Mouse (Mus musculus): Measurements from ENCODE around the gene Slc7a5.

Gene Slc7a5

GRCm38 (mm10) chr8:121906542-121907512 is 667 bp downstream of the Slc7a5 start:
- peak; percentile 45 for DNase-seq (ENCODE audit: low spot score)

GRCm38 (mm10) chr8:121905864-121906263 is 1.6 kb downstream of the Slc7a5 start:
- DNase-seq (ENCODE audit: low spot score): no peak

GRCm38 (mm10) chr8:121905420-121905819 is 2.1 kb downstream of the Slc7a5 start:
- DNase-seq (ENCODE audit: low spot score): no peak

GRCm38 (mm10) chr8:121904999-121905398 is 2.5 kb downstream of the Slc7a5 start:
- no peak for DNase-seq (ENCODE audit: low spot score)

- DNase-seq (ENCODE audit: low spot score): no peak
Measured at GRCm38 (mm10) chr8:121903977-121904376, 3.5 kb downstream of the Slc7a5 start.

- no peak for DNase-seq (ENCODE audit: low spot score)
Measured at GRCm38 (mm10) chr8:121901498-121902236, 5.8 kb downstream of the Slc7a5 start.

GRCm38 (mm10) chr8:121899180-121900044 is 8.1 kb downstream of the Slc7a5 start:
- DNase-seq (ENCODE audit: low spot score): no peak

GRCm38 (mm10) chr8:121898401-121898931 is 9.0 kb downstream of the Slc7a5 start:
- DNase-seq (ENCODE audit: low spot score): peak; percentile 81

GRCm38 (mm10) chr8:121897871-121898381 is 9.6 kb downstream of the Slc7a5 start:
- DNase-seq (ENCODE audit: low spot score): peak; percentile 69

GRCm38 (mm10) chr8:121897205-121897604 is 10.3 kb downstream of the Slc7a5 start:
- no peak for DNase-seq (ENCODE audit: low spot score)

- DNase-seq (ENCODE audit: low spot score): no peak
Measured at GRCm38 (mm10) chr8:121896476-121897145, 10.9 kb downstream of the Slc7a5 start.

GRCm38 (mm10) chr8:121895910-121896309 is 11.6 kb downstream of the Slc7a5 start:
- no peak for DNase-seq (ENCODE audit: low spot score)

- no peak for DNase-seq (ENCODE audit: low spot score)
Measured at GRCm38 (mm10) chr8:121892875-121893274, 14.6 kb downstream of the Slc7a5 start.

GRCm38 (mm10) chr8:121889810-121890785 is 17.4 kb downstream of the Slc7a5 start:
- no peak for DNase-seq (ENCODE audit: low spot score)

GRCm38 (mm10) chr8:121889317-121889716 is 18.2 kb downstream of the Slc7a5 start:
- no peak for DNase-seq (ENCODE audit: low spot score)

- DNase-seq (ENCODE audit: low spot score): no peak
Measured at GRCm38 (mm10) chr8:121887547-121887946, 19.9 kb downstream of the Slc7a5 start.

GRCm38 (mm10) chr8:121885433-121885832 is 22.1 kb downstream of the Slc7a5 start:
- DNase-seq (ENCODE audit: low spot score): no peak

GRCm38 (mm10) chr8:121885001-121885400 is 22.5 kb downstream of the Slc7a5 start:
- no peak for DNase-seq (ENCODE audit: low spot score)

GRCm38 (mm10) chr8:121884181-121884580 is 23.3 kb downstream of the Slc7a5 start:
- DNase-seq (ENCODE audit: low spot score): no peak

- DNase-seq (ENCODE audit: low spot score): no peak
Measured at GRCm38 (mm10) chr8:121881921-121882320, 25.6 kb downstream of the Slc7a5 start.

Measured in retina, embryonic 14.5 days (tissue).